Mouse (Mus musculus) heart, embryonic 16.5 days (tissue): Measurements from ENCODE around the gene Mettl7b. TPM values are rescaled to one million over a fixed set of nuclear protein-coding genes. Genes with fewer than 3 reads are reported as not detected.
A peak's percentile ranks its signal among the peaks of the same experiment; 100 is the strongest.

ENCODE experiments used
- ATAC-seq: fragments of 200-750 bp; cut with Nextera tagmentation; replicated peaks from 2 replicates; pipeline ENCODE4 v1.8.0; 2017; ENCODE audit warnings: moderate number of reproducible peaks; ENCODE audit not compliant: insufficient read depth, low FRiP score; ENCODE audit errors: extremely low read depth
- H3K27ac ChIP-seq: fragments of 300-500 bp; sonication (generic); 2 replicates; pipeline ENCODE4 v1.5.1; 2014; ENCODE audit warnings: mild to moderate bottlenecking, low read length, control low read depth, moderate library complexity
- H3K27me3 ChIP-seq: fragments of 300-500 bp; sonication (generic); 2 replicates; pipeline ENCODE4 v1.6.1; 2014; ENCODE audit warnings: low read length, mixed read lengths; ENCODE audit not compliant: control insufficient read depth, insufficient read depth
- H3K36me3 ChIP-seq: fragments of 300-500 bp; sonication (generic); 2 replicates; pipeline ENCODE4 v1.6.1; 2014; ENCODE audit not compliant: control insufficient read depth, insufficient read depth
- H3K4me1 ChIP-seq: fragments of 300-500 bp; sonication (generic); 2 replicates; pipeline ENCODE4 v1.6.1; 2014; ENCODE audit warnings: low read length, mixed read lengths; ENCODE audit not compliant: control insufficient read depth, insufficient read depth
- H3K4me2 ChIP-seq: fragments of 300-500 bp; sonication (generic); 2 replicates; pipeline ENCODE4 v1.6.1; 2014; ENCODE audit warnings: low read depth, mild to moderate bottlenecking, control low read depth, low read length
- H3K4me3 ChIP-seq: fragments of 300-500 bp; sonication (generic); 2 replicates; pipeline ENCODE4 v1.5.1; 2014; ENCODE audit warnings: mild to moderate bottlenecking, control low read depth, low read length
- H3K9ac ChIP-seq: fragments of 300-500 bp; sonication (generic); 2 replicates; pipeline ENCODE4 v1.6.1; 2014; ENCODE audit warnings: low read length, control low read depth
- H3K9me3 ChIP-seq: fragments of 300-500 bp; sonication (generic); replicated peaks from 2 replicates; pipeline ENCODE4 v1.6.1; 2016; ENCODE audit warnings: low read length; ENCODE audit not compliant: control insufficient read depth
- WGBS: fragments of 180-500 bp; shearing (Covaris S2); extraction: QIAGEN DNeasy Blood & Tissue Kit; methylation state at CpG from one replicate; pipeline ENCODE4 v1.1.7; 2014; 5-methylcytosine and 5-hydroxymethylcytosine counted together
- polyA plus RNA-seq: library from polyadenylated mRNA; unstranded; fragments of >200 nt; fragmentation: Nextera tagmentation; extraction: Ambion mirVana; gene quantifications from 2 replicates; pipeline ENCODE4 v1.2.1, GENCODE M21; 2015

Mettl7b gene
- polyA plus RNA-seq, 1 experiment from 2014 or later = 0.67 TPM

GRCm38 (mm10) chr10:128934997-128935787 lies 25.6 kb downstream of the Mettl7b start:
- H3K4me3 ChIP-seq = peak overlapping the region; percentile 61
- WGBS = 61% methylated on average over 7 of the region's 7 CpGs
- no peak overlapping the region for H3K27ac ChIP-seq
- ATAC-seq = no peak
- no peak overlapping the region; the same call in none of the 2 replicates for H3K9ac ChIP-seq
- peak overlapping the region; percentile 90; the same call in 1 of the 2 replicates for H3K4me2 ChIP-seq
- no peaks in the 10 kb centered on the region for H3K36me3 ChIP-seq
- peaks cover 25% of the 10 kb centered on the region for H3K27me3 ChIP-seq
- peaks cover 30% of the 10 kb centered on the region for H3K4me1 ChIP-seq
- H3K9me3 ChIP-seq = no peaks in the 10 kb centered on the region

GRCm38 (mm10) chr10:128933976-128934721 lies 26.6 kb downstream of the Mettl7b start:
- no peak for ATAC-seq
- no peaks in the 10 kb centered on the region for H3K36me3 ChIP-seq
- no peak overlapping the region for H3K27ac ChIP-seq
- H3K9ac ChIP-seq = peak overlapping the region; percentile 63
- H3K27me3 ChIP-seq = peaks cover 25% of the 10 kb centered on the region
- H3K4me3 ChIP-seq = peak overlapping the region; percentile 61
- H3K4me1 ChIP-seq = peaks cover 37% of the 10 kb centered on the region
- H3K4me2 ChIP-seq = peak overlapping the region; percentile 90
- 3% methylated on average over 21 of the region's 21 CpGs for WGBS
- no peaks in the 10 kb centered on the region for H3K9me3 ChIP-seq

- peaks cover 25% of the 10 kb centered on the region for H3K27me3 ChIP-seq
- peak; percentile 73 for ATAC-seq
- peak within 1 kb of the TSS; percentile 63 for H3K9ac ChIP-seq
- H3K27ac ChIP-seq = no peak within 1 kb of the TSS
- H3K4me3 ChIP-seq = peak within 1 kb of the TSS; percentile 61
- peak within 1 kb of the TSS; percentile 90 for H3K4me2 ChIP-seq
- peaks cover 37% of the 10 kb centered on the region for H3K4me1 ChIP-seq
- H3K9me3 ChIP-seq = no peaks in the 10 kb centered on the region
- under 1% methylated on average over 26 of the region's 26 CpGs for WGBS
- H3K36me3 ChIP-seq = no peaks in the 10 kb centered on the region
Measured at GRCm38 (mm10) chr10:128933574-128933973, 27.2 kb downstream of the Mettl7b start, which contains the start of gene Itga7. Gene Itga7, plus strand, starts transcription at chr10:128933818.

- H3K27ac ChIP-seq = peak overlapping the region; percentile 77
- no peak overlapping the region for H3K9ac ChIP-seq
- peaks cover 25% of the 10 kb centered on the region for H3K27me3 ChIP-seq
- ATAC-seq = no peak
- H3K36me3 ChIP-seq = no peaks in the 10 kb centered on the region
- no peaks in the 10 kb centered on the region for H3K9me3 ChIP-seq
- peak overlapping the region; percentile 44 for H3K4me2 ChIP-seq
- no peak overlapping the region for H3K4me3 ChIP-seq
- H3K4me1 ChIP-seq = peaks cover 37% of the 10 kb centered on the region
- 24% methylated on average over 2 of the region's 2 CpGs for WGBS
Measured at GRCm38 (mm10) chr10:128931441-128931840, 29.3 kb downstream of the Mettl7b start.

GRCm38 (mm10) chr10:128929638-128930378 lies 31.0 kb downstream of the Mettl7b start:
- Histone ChIP-seq H3K4me3 (no peak overlapping the region), H3K9me3 (no peaks in the 10 kb centered on the region), H3K4me1 (peaks cover 37% of the 10 kb centered on the region), H3K27me3 (peaks cover 17% of the 10 kb centered on the region), H3K27ac (no peak overlapping the region; the same call in none of the 2 replicates), H3K36me3 (no peaks in the 10 kb centered on the region), H3K4me2 (no peak overlapping the region), H3K9ac (no peak overlapping the region)
- no peak for ATAC-seq
- WGBS = 43% methylated on average over 7 of the region's 7 CpGs

- 31% methylated on average over 4 of the region's 4 CpGs for WGBS
- H3K9me3 ChIP-seq = no peaks in the 10 kb centered on the region
- no peaks in the 10 kb centered on the region for H3K36me3 ChIP-seq
- H3K27ac ChIP-seq = no peak overlapping the region
- H3K4me1 ChIP-seq = peaks cover 34% of the 10 kb centered on the region
- H3K4me2 ChIP-seq = no peak overlapping the region
- H3K9ac ChIP-seq = no peak overlapping the region
- H3K4me3 ChIP-seq = no peak overlapping the region
- H3K27me3 ChIP-seq = peaks cover 8% of the 10 kb centered on the region
- ATAC-seq = no peak
Measured at GRCm38 (mm10) chr10:128928356-128928755, 32.4 kb downstream of the Mettl7b start.

GRCm38 (mm10) chr10:128923935-128924334 lies 36.9 kb downstream of the Mettl7b start, which contains the start of gene Bloc1s1:
Gene Bloc1s1, minus strand, starts transcription at chr10:128924035.
- ATAC-seq = no peak
- Histone ChIP-seq H3K4me3 (peak within 1 kb of the TSS; percentile 88), H3K4me1 (peaks cover 26% of the 10 kb centered on the region), H3K27me3 (no peaks in the 10 kb centered on the region; the same call in 1 of the 2 replicates), H3K9ac (peak within 1 kb of the TSS; percentile 91), H3K36me3 (no peaks in the 10 kb centered on the region), H3K27ac (peak within 1 kb of the TSS; percentile 97), H3K4me2 (peak within 1 kb of the TSS; percentile 73), H3K9me3 (no peaks in the 10 kb centered on the region)
- WGBS = 55% methylated on average over 9 of the region's 9 CpGs

- H3K9me3 ChIP-seq = no peaks in the 10 kb centered on the region
- peak overlapping the region; percentile 73 for H3K4me2 ChIP-seq
- WGBS = under 1% methylated on average over 42 of the region's 42 CpGs
- no peaks in the 10 kb centered on the region; the same call in 1 of the 2 replicates for H3K27me3 ChIP-seq
- no peaks in the 10 kb centered on the region for H3K36me3 ChIP-seq
- H3K9ac ChIP-seq = peak overlapping the region; percentile 91
- peak; percentile 93 for ATAC-seq
- peaks cover 28% of the 10 kb centered on the region for H3K4me1 ChIP-seq
- H3K27ac ChIP-seq = peak overlapping the region; percentile 97
- H3K4me3 ChIP-seq = peak overlapping the region; percentile 88
Measured at GRCm38 (mm10) chr10:128923013-128923691, 37.6 kb downstream of the Mettl7b start.
